Mouse (Mus musculus) liver, postnatal 0 days (tissue): ENCODE data around the gene Myo6.

Source experiments
- CTCF ChIP-seq: sonication (generic); IDR thresholded peaks from 2 replicates; pipeline ENCODE4 v1.5.1; 2016; ENCODE audit warnings: antibody characterized with exemption, low read depth
- EP300 ChIP-seq: IDR thresholded peaks from 2 replicates; pipeline ENCODE4 v1.6.1; 2016; ENCODE audit warnings: antibody characterized with exemption, low read depth, mild to moderate bottlenecking

GRCm38 (mm10) chr9:80315922-80316321, 151.1 kb downstream of the Myo6 start:
- TF ChIP-seq EP300, result no peak
- no peak for TF ChIP-seq CTCF
